Mouse (Mus musculus): ENCODE results near the gene Gm27027. TPM values are rescaled to one million over a fixed set of nuclear protein-coding genes. Genes with fewer than 3 reads are reported as not detected.

The Gm27027 gene
- polyA plus RNA-seq, 1 experiment, result not detected

GRCm38 (mm10) chr2:93928866-93929265, 67.3 kb downstream of the Gm27027 start:
- Histone ChIP-seq H3K27ac (ENCODE audit: control insufficient read depth, insufficient read depth, low read depth, low read length) (no peak overlapping the region), H3K4me1 (ENCODE audit: control insufficient read depth, insufficient read depth, low read length) (no peaks in the 10 kb centered on the region), H3K36me3 (ENCODE audit: control insufficient read depth, insufficient read depth, low read length) (no peaks in the 10 kb centered on the region), H3K4me3 (ENCODE audit: control insufficient read depth, low read depth, low read length) (no peak overlapping the region), H3K27me3 (ENCODE audit: control insufficient read depth, insufficient read depth, low read length) (no peaks in the 10 kb centered on the region)
- TF ChIP-seq CTCF (IDR thresholded peaks at IDR 0.05; ENCODE audit: control insufficient read depth, insufficient read depth, insufficient replicate concordance, low read depth, low read length) (no peak), POLR2A (IDR thresholded peaks at IDR 0.05; ENCODE audit: control insufficient read depth, low read depth, low read length) (no peak)

GRCm38 (mm10) chr2:93927701-93928437, 68.3 kb downstream of the Gm27027 start:
- no peaks in the 10 kb centered on the region for H3K36me3 ChIP-seq (ENCODE audit: control insufficient read depth, insufficient read depth, low read length)
- H3K27ac ChIP-seq (ENCODE audit: control insufficient read depth, insufficient read depth, low read depth, low read length), result no peak overlapping the region
- H3K4me3 ChIP-seq (ENCODE audit: control insufficient read depth, low read depth, low read length), result no peak overlapping the region
- no peaks in the 10 kb centered on the region for H3K4me1 ChIP-seq (ENCODE audit: control insufficient read depth, insufficient read depth, low read length)
- H3K27me3 ChIP-seq (ENCODE audit: control insufficient read depth, insufficient read depth, low read length), result no peaks in the 10 kb centered on the region
- TF ChIP-seq CTCF (IDR thresholded peaks at IDR 0.05; ENCODE audit: control insufficient read depth, insufficient read depth, insufficient replicate concordance, low read depth, low read length), result no peak
- TF ChIP-seq POLR2A (IDR thresholded peaks at IDR 0.05; ENCODE audit: control insufficient read depth, low read depth, low read length), result no peak

- no peak overlapping the region for H3K4me3 ChIP-seq (ENCODE audit: control insufficient read depth, low read depth, low read length)
- no peaks in the 10 kb centered on the region for H3K4me1 ChIP-seq (ENCODE audit: control insufficient read depth, insufficient read depth, low read length)
- H3K27ac ChIP-seq (ENCODE audit: control insufficient read depth, insufficient read depth, low read depth, low read length), result no peak overlapping the region
- no peaks in the 10 kb centered on the region for H3K36me3 ChIP-seq (ENCODE audit: control insufficient read depth, insufficient read depth, low read length)
- no peaks in the 10 kb centered on the region for H3K27me3 ChIP-seq (ENCODE audit: control insufficient read depth, insufficient read depth, low read length)
- TF ChIP-seq CTCF (IDR thresholded peaks at IDR 0.05; ENCODE audit: control insufficient read depth, insufficient read depth, insufficient replicate concordance, low read depth, low read length) (no peak), POLR2A (IDR thresholded peaks at IDR 0.05; ENCODE audit: control insufficient read depth, low read depth, low read length) (no peak)
Observed at GRCm38 (mm10) chr2:93926141-93926540, 70.0 kb downstream of the Gm27027 start.

GRCm38 (mm10) chr2:93919093-93919492, 77.1 kb downstream of the Gm27027 start:
- TF ChIP-seq CTCF (IDR thresholded peaks at IDR 0.05; ENCODE audit: control insufficient read depth, insufficient read depth, insufficient replicate concordance, low read depth, low read length), result no peak
- no peak for TF ChIP-seq POLR2A (IDR thresholded peaks at IDR 0.05; ENCODE audit: control insufficient read depth, low read depth, low read length)
- no peak overlapping the region for H3K4me3 ChIP-seq (ENCODE audit: control insufficient read depth, low read depth, low read length)

GRCm38 (mm10) chr2:93913552-93913951, 82.6 kb downstream of the Gm27027 start:
- Histone ChIP-seq H3K36me3 (ENCODE audit: control insufficient read depth, insufficient read depth, low read length) (no peaks in the 10 kb centered on the region), H3K4me3 (ENCODE audit: control insufficient read depth, low read depth, low read length) (no peak overlapping the region), H3K27me3 (ENCODE audit: control insufficient read depth, insufficient read depth, low read length) (no peaks in the 10 kb centered on the region), H3K27ac (ENCODE audit: control insufficient read depth, insufficient read depth, low read depth, low read length) (no peak overlapping the region), H3K4me1 (ENCODE audit: control insufficient read depth, insufficient read depth, low read length) (no peaks in the 10 kb centered on the region)
- TF ChIP-seq CTCF (IDR thresholded peaks at IDR 0.05; ENCODE audit: control insufficient read depth, insufficient read depth, insufficient replicate concordance, low read depth, low read length), result no peak
- TF ChIP-seq POLR2A (IDR thresholded peaks at IDR 0.05; ENCODE audit: control insufficient read depth, low read depth, low read length), result no peak

More at GRCm38 (mm10) chr2:93919093-93919492, 77.1 kb downstream of the Gm27027 start:
- H3K27me3 ChIP-seq (ENCODE audit: control insufficient read depth, insufficient read depth, low read length), result no peaks in the 10 kb centered on the region
- no peak overlapping the region for H3K27ac ChIP-seq (ENCODE audit: control insufficient read depth, insufficient read depth, low read depth, low read length)
- H3K36me3 ChIP-seq (ENCODE audit: control insufficient read depth, insufficient read depth, low read length), result no peaks in the 10 kb centered on the region
- H3K4me1 ChIP-seq (ENCODE audit: control insufficient read depth, insufficient read depth, low read length), result no peaks in the 10 kb centered on the region

GRCm38 (mm10) chr2:93911942-93912341, 84.2 kb downstream of the Gm27027 start:
- H3K27me3 ChIP-seq (ENCODE audit: control insufficient read depth, insufficient read depth, low read length), result no peaks in the 10 kb centered on the region
- no peak overlapping the region for H3K27ac ChIP-seq (ENCODE audit: control insufficient read depth, insufficient read depth, low read depth, low read length)
- H3K4me1 ChIP-seq (ENCODE audit: control insufficient read depth, insufficient read depth, low read length), result no peaks in the 10 kb centered on the region
- no peak overlapping the region for H3K4me3 ChIP-seq (ENCODE audit: control insufficient read depth, low read depth, low read length)
- H3K36me3 ChIP-seq (ENCODE audit: control insufficient read depth, insufficient read depth, low read length), result no peaks in the 10 kb centered on the region
- TF ChIP-seq CTCF (IDR thresholded peaks at IDR 0.05; ENCODE audit: control insufficient read depth, insufficient read depth, insufficient replicate concordance, low read depth, low read length) (no peak), POLR2A (IDR thresholded peaks at IDR 0.05; ENCODE audit: control insufficient read depth, low read depth, low read length) (no peak)

GRCm38 (mm10) chr2:93909716-93910115, 86.4 kb downstream of the Gm27027 start:
- Histone ChIP-seq H3K4me1 (ENCODE audit: control insufficient read depth, insufficient read depth, low read length) (no peaks in the 10 kb centered on the region), H3K36me3 (ENCODE audit: control insufficient read depth, insufficient read depth, low read length) (no peaks in the 10 kb centered on the region), H3K4me3 (ENCODE audit: control insufficient read depth, low read depth, low read length) (no peak overlapping the region), H3K27me3 (ENCODE audit: control insufficient read depth, insufficient read depth, low read length) (no peaks in the 10 kb centered on the region), H3K27ac (ENCODE audit: control insufficient read depth, insufficient read depth, low read depth, low read length) (no peak overlapping the region)
- TF ChIP-seq CTCF (IDR thresholded peaks at IDR 0.05; ENCODE audit: control insufficient read depth, insufficient read depth, insufficient replicate concordance, low read depth, low read length) (no peak), POLR2A (IDR thresholded peaks at IDR 0.05; ENCODE audit: control insufficient read depth, low read depth, low read length) (no peak)

All from testis, adult 2 months (tissue).